Mouse (Mus musculus) MEL (cell line): ENCODE measurements at regions not wholly inside any gene's neighbourhood (a gene's known extent, or its start where the extent isn't known, plus 50 kb on each side); places are given as distances from the start of the nearest gene placed in this dataset.

Source experiments
- CTCF ChIP-seq, 3 experiments: IDR thresholded peaks in 2 of 3; conservative IDR thresholded peaks in 1 of 3; 2 replicates each; pipeline ENCODE4 v1.5.1; 2011 to 2012; ENCODE audit warnings: low read length in 3 of 3, low read depth in 2 of 3, mild to moderate bottlenecking in 2 of 3, improper control_type of control experiment in 1 of 3, inconsistent platforms in 1 of 3, mixed read lengths in 1 of 3, moderate library complexity in 1 of 3; ENCODE audit not compliant: control insufficient read depth in 1 of 3, insufficient read depth in 1 of 3, poor library complexity in 1 of 3, severe bottlenecking in 1 of 3
- ELF1 ChIP-seq: IDR thresholded peaks from 2 replicates; pipeline ENCODE4 v1.6.1; 2014; ENCODE audit warnings: low read depth, mild to moderate bottlenecking, inconsistent platforms, low read length, improper control_type of control experiment, moderate library complexity
- EP300 ChIP-seq, 2 experiments: IDR thresholded peaks; 2 replicates each; pipeline ENCODE4 v1.6.1; 2011; ENCODE audit warnings: improper control_type of control experiment in 2 of 2, low read length in 2 of 2, low read depth in 1 of 2, mild to moderate bottlenecking in 1 of 2
- GATA1 ChIP-seq: IDR thresholded peaks from 2 replicates; pipeline ENCODE4 v1.6.1; 2011; ENCODE audit warnings: low read depth, low read length, improper control_type of control experiment
- HCFC1 ChIP-seq: IDR thresholded peaks from 2 replicates; pipeline ENCODE4 v1.6.1; 2012; ENCODE audit warnings: low read depth, mild to moderate bottlenecking, inconsistent platforms, low read length, improper control_type of control experiment, moderate library complexity
- MAFK ChIP-seq: IDR thresholded peaks from 2 replicates; pipeline ENCODE4 v1.6.1; 2011; ENCODE audit warnings: low read depth, mild to moderate bottlenecking, low read length, improper control_type of control experiment, borderline replicate concordance
- MAZ ChIP-seq: IDR thresholded peaks from 2 replicates; pipeline ENCODE4 v1.6.1; 2012; ENCODE audit warnings: low read depth, mild to moderate bottlenecking, inconsistent platforms, low read length, improper control_type of control experiment
- MXI1 ChIP-seq: IDR thresholded peaks from 2 replicates; pipeline ENCODE4 v1.6.1; 2011; ENCODE audit warnings: mild to moderate bottlenecking, low read depth, low read length, improper control_type of control experiment
- NRF1 ChIP-seq: IDR thresholded peaks from 2 replicates; pipeline ENCODE4 v1.6.1; 2014; ENCODE audit warnings: low read depth, mild to moderate bottlenecking, inconsistent platforms, low read length, improper control_type of control experiment, moderate library complexity; ENCODE audit not compliant: poor library complexity, insufficient read depth, severe bottlenecking
- POLR2A ChIP-seq, 2 experiments: IDR thresholded peaks; 2 replicates each; pipeline ENCODE4 v1.6.1; 2011 to 2012; ENCODE audit warnings: low read length in 2 of 2, mild to moderate bottlenecking in 2 of 2, control low read depth in 1 of 2, improper control_type of control experiment in 1 of 2, low read depth in 1 of 2, moderate library complexity in 1 of 2; ENCODE audit not compliant: control insufficient read depth in 1 of 2, insufficient read depth in 1 of 2, poor library complexity in 1 of 2
- SMC3 ChIP-seq: IDR thresholded peaks from 2 replicates; pipeline ENCODE4 v1.6.1; 2011; ENCODE audit warnings: low read depth, low read length, improper control_type of control experiment
- UBTF ChIP-seq: IDR thresholded peaks from 2 replicates; pipeline ENCODE4 v1.6.1; 2012; ENCODE audit warnings: low read depth, mild to moderate bottlenecking, inconsistent platforms, low read length, improper control_type of control experiment, moderate library complexity, borderline replicate concordance; ENCODE audit not compliant: insufficient read depth
- ZC3H11A ChIP-seq: IDR thresholded peaks from 2 replicates; pipeline ENCODE4 v1.6.1; 2012; ENCODE audit warnings: low read depth, mild to moderate bottlenecking, inconsistent platforms, low read length, improper control_type of control experiment
- ZMIZ1 ChIP-seq: IDR thresholded peaks from 2 replicates; pipeline ENCODE4 v1.6.1; 2012; ENCODE audit warnings: low read depth, mild to moderate bottlenecking, inconsistent platforms, low read length, improper control_type of control experiment, moderate library complexity

GRCm38 (mm10) chr3:63560745-63561151 lies 77.1 kb upstream of the Gm34302 start:
- TF ChIP-seq CTCF (IDR thresholded peaks at IDR 0.05 in 2 of 3, conservative IDR thresholded peaks at IDR 0.05 in 1 of 3; ENCODE audit: control insufficient read depth in 1 of 3, insufficient read depth in 1 of 3, low read depth in 2 of 3, low read length in 3 of 3, poor library complexity in 1 of 3, severe bottlenecking in 1 of 3), result no peak
- TF ChIP-seq POLR2A (IDR thresholded peaks at IDR 0.05; ENCODE audit: control insufficient read depth in 1 of 2, insufficient read depth in 1 of 2, low read depth in 1 of 2, low read length in 2 of 2, poor library complexity in 1 of 2), result no peak
- TF ChIP-seq ELF1, result no peak
- TF ChIP-seq NRF1, result no peak
- no peak for TF ChIP-seq MXI1
- no peak for TF ChIP-seq UBTF
- no peak for TF ChIP-seq SMC3
- TF ChIP-seq MAFK, result no peak
- TF ChIP-seq HCFC1, result no peak
- TF ChIP-seq GATA1, result no peak
- no peak for TF ChIP-seq ZC3H11A
- TF ChIP-seq ZMIZ1, result no peak
- TF ChIP-seq EP300 (IDR thresholded peaks at IDR 0.05; ENCODE audit: low read depth in 1 of 2, low read length in 2 of 2), result no peak
- no peak for TF ChIP-seq MAZ
